Mouse (Mus musculus): ENCODE measurements around the gene Apbb1ip.

The Apbb1ip gene

DNA sequence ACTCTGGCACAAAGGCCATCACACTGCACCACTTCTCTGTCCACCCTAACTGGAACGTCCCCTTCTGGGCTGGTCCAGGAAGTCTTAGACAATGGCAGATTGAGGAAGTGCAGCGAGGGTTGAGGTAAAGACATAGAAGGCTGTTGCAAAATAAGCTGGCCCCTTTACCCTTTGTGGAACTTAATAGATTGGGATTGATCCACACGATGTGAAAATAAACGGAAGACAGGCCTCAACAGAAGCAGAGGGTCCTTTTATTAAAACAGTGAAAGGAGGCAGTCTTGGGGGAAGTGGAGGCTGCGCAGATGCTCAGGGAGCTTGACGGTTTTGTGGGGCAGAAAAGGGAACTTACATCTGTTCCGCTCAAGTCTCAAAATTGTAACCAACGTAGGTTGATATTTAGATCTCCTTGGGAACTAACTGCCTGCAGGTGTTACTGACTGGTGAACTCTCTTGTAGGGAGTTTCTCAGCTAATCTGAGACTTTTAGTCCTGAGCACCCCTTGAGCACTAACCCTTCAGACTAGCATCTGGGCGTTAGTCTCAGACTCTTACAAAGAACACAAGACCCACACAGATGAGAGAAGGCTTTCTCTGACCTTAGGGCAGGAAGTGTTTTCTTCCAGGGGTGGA, at the start of gene Apbb1ip:
Apbb1ip (plus strand) TSS at position 546 of the 632 bp plus-strand sequence.
- DNase-seq (ENCODE audit: low spot score in 2 of 2): peak; percentile 12 to 33

DNA sequence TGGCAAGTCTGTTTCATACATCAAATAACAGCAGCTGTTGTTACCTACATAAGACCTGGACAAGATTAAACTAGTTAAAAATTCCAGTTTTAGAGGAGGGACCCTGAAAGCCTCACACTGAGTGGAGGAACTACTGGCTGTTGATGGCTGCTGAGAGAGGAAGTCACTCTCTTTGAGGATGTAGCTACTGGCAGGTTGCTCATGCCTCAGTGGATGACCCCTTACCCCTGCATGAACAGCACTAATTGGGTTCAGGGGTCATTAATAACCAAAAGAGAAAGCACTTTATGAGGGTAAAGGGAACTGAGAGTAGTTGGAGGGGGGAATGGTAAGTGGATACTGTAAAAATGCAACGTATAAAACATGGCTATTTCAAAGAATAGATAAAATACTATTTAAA, 46.8 kb upstream of the Apbb1ip start:
- no peak for DNase-seq (ENCODE audit: low spot score in 2 of 2)

DNA sequence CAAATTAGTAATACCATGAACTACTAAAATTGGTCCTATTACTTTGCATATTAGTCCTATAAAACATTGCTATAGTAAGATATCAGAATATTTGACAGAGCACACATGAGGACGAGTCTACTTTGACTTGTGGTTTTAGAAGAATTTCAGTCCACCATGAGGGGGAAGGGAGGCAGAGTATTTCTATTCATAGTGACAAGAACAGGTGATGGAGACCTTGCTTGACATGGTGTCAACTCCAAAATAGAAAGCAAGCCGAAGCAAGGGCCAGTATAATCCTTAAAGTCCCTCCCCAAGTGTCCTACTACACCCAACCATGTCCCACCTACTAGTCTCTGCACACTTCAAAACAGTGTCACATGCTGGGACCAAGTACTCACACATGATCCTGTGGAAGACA, 37.8 kb upstream of the Apbb1ip start:
- DNase-seq (ENCODE audit: low spot score in 2 of 2): no peak

DNA sequence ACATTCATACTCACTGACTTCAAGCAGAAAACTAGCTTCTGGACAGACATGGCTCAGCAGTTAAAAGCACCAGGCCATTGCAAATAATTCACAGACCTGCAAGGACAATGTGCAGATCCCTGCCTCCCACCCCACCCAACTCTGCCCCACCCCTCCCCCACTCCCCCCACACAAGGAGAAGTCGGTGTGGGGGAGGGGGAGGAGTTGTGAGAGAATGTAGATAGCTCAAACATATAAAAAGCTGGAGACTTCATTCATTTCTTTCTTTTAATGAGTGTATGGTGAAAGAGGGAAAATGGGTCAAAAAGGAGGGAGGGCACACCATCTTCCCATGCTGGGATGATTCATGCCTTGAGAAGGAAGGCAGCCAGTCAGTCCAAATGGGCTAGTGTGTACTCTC, 34.5 kb upstream of the Apbb1ip start:
- DNase-seq (ENCODE audit: low spot score in 2 of 2): no peak

DNA sequence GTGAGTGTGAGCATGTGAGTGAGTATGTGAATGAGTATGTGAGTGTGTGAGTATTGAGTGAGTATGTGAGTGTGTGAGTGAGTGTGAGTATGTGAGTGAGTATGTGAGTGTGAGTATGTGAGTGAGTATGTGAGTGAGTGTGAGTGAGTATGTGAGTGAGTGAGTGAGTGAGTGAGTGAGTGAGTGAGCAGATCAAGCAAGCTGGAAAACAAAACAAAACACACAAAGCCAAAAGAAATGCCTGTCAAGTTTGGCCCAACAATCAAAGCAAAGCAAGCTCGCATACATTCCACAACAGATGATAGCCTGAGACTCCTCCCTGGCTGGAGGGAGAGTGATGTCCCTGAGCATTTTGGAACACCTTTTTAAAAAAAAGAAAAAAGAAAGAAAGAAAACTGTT, 33.5 kb upstream of the Apbb1ip start:
- no peak for DNase-seq (ENCODE audit: low spot score in 2 of 2)

DNA sequence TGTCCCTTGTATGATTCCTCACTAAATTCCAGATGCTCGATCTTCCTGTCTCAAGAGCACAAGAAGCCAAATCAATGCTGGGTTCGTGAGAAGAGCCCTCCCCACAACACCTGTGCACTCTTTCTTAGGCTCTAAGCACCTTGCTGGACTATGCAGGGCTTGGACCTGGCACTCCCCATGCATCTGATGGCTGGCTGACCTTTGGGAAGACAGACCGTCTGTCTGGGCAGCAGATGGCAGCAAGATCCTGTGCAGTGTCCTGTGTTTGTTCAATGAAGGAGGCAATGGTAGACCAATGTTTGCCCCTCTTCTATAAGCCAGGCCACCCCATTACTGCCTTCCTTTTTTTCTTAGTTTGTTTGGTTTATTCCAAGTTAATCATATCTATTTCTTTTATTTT, 32.7 kb upstream of the Apbb1ip start:
- no peak for DNase-seq (ENCODE audit: low spot score in 2 of 2)

DNA sequence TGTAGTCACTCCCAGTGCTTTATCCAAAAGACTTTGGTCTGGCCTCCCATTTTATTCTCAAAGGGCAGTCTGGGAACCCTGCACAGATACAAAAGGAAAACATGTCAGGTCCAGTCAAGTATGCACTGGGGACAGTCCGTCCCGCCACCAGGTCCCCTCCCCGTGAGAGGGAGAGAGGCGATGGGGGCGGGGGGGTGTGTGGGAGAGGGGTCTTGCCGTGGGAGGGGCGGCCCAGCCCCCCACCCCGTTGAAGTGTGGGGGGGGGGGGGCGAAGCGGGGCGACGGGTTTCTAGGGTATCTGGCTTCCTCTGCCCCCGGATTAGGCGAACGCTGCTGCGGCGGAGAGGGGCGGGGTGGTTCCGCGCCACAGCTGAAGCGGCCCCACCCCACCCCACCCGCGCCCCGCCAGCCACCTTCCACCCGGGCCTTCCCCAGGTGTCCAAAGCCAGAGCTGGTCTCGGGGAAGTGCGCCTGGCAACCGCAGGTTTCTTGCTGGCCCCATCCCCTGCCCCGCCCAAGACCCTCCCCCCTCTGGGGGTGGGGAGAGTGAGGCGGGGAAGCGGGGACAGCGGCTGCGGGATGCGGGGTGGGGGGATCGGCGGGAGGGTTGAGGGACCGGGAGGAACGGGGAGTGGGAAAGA, 29.7 kb upstream of the Apbb1ip start:
- DNase-seq (ENCODE audit: low spot score in 2 of 2): peak; percentile 15 to 23

DNA sequence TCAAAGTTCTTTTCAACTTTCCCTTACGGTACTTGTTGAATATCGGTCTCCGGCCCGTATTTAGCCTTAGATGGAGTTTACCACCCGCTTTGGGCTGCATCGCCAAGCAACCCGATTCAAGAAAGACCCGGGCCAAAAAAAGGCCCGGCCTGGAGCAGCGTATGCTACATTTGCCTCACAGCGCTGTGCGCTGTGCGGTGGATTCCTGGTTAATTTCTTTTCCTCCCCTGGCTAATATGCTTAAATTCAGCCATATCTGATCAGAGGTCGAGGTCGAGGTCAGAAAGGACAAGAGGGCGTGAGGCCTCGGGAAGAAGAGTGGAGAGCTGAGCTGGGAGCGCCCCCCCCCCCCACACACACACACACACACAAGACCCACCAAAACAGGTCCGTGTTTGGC, 29.0 kb upstream of the Apbb1ip start:
- no peak for DNase-seq (ENCODE audit: low spot score in 2 of 2)

DNA sequence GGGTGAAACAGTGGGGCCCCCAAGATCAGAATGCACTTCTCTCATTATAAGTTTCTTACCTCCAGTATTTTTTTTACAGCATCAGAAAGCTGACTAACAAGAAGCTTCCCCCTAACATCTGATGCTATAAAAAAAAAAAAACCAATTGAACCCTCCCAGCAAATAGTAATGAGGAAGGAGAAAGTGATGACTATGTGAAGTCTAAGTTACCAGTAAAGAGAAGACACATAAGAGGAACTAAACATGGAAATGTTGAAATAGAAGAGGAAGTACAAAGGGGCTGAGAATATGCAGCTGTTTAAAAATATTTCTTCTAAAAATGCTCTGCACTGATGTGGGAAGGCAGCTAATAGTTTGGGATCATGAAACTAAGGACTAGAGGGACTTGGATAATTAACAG, 27.1 kb upstream of the Apbb1ip start:
- no peak for DNase-seq (ENCODE audit: low spot score in 2 of 2)

DNA sequence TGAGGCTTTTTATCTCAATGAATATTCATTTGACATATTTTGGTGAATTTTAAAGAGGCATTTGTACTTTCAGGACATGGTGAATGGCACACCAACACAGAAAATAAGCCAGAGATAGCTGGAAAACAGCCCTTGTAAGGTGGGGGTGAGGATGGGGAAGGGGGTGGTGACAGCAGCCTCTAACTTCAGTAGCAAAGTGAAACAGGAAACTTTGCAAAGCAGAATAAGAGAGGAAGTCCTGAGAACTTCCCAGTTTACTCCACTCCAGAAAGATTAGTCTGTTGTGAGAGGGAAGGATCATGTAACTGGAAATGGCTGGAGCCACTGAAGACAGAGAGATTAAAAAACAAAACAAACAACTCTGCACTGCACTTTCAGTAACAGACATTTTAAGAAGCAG, 26.0 kb upstream of the Apbb1ip start:
- DNase-seq (ENCODE audit: low spot score in 2 of 2): no peak

DNA sequence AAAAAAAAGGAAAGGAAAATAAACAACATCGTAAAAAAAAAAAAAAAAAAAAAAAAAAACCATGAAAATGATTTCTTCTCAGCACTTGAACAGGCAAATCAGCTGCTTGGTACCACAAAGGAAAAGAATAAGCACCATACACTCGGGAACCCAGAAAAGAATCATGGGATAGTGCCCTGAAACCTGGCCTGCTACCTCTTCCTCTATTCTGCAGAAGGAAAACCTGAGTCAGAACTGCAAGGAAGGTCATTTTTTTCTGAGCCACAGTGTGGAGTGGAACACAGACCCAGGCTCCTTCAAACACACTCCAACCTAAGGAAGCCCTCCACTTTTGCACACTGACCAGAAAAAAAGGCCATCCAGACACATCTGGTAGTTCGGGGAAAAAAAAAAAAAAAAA, 24.1 kb upstream of the Apbb1ip start:
- no peak for DNase-seq (ENCODE audit: low spot score in 2 of 2)

DNA sequence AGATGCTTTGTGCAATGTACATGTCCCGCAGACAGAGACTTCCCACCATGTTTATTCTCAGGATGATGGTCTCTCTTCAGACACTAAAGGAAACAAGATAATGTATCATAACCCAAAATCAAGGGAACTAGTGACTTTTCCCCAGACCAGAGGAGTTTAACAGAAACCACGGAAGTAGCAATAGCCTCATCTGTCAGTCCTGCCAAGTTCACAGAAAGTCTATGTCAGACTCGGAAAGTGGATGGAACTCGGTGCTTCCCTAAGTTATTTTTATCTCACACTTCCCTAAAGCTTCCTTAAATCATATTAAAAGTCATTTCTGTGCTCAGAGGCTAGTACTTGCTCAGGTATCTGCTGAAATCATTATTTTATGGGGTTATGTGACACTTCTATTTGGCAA, 21.4 kb upstream of the Apbb1ip start:
- DNase-seq (ENCODE audit: low spot score in 2 of 2): no peak

DNA sequence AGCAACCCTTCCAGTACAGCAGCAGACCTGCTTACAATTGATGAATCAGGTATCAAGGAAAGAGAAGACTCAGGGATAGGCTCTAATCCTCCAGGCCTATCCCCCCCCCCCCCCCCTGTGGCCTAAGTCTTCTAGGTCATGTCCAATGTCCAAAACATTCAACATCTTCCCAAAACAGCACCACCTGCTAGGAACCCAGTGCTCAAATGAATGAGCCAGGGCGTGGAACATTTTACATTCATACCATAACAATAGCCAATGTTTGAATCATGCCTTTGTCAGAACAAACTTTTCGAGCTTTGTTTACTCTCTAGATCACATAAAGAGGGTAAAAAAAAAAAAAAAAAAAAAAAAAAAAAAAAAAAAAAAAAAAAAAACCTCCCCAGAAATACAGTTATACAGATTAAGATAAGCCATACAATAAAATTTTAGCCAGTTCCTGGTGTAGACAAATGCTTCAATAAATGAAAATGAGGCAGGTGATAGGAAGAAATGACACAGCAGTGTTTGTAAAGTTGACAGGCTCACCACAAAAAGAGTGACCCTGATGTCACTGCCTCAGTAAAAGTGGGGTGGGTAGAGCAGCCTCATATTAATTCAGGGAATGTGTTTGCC, 20.3 kb upstream of the Apbb1ip start:
- no peak for DNase-seq (ENCODE audit: low spot score in 2 of 2)

DNA sequence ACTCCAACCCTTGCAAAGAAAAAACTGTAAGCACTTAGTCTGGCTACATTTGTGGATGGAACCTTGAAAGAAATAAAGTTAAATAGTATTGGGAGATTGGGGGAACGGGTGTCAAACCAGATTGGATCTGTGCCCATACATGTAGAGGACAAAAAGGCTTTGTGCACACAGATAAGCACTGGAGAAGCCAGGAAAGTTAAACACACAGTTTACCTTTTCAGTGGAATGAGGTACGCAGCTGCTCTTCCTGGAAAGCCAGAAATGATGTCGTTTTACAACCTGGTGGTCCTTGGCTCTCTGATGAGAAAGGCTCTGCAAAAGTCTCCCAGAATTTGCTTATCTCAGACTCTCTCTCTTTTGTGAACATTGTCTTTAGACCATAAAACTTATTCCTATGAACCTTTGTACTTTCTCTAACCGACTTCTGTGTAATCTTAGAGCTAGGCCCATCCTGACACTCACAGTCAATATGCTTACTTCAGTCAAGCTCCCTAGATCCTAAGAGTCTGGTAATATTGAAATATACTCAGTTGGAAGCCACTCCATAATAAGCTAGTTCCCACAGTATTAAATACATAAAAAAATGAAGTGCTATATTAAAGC, 19.6 kb upstream of the Apbb1ip start:
- no peak for DNase-seq (ENCODE audit: low spot score in 2 of 2)

DNA sequence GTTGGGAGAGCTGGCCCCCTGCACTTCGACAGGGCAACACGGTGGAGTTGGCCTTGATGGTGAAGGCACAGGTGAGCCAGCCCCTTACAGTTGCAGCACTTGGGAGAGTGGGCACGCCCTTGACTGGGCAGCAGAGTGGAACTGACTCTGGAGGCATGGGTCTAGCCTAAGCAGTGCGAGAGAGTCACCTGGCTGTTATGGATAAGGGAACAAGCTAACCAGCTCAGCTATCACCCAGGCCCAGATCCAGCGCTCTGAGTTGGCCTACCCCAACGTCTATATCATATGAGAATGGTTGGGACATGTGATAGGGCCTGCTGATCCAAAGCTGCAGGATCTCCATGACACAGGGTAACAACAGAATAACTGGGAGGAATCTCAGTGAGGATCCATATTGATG, 18.3 kb upstream of the Apbb1ip start:
- DNase-seq (ENCODE audit: low spot score in 2 of 2): no peak

DNA sequence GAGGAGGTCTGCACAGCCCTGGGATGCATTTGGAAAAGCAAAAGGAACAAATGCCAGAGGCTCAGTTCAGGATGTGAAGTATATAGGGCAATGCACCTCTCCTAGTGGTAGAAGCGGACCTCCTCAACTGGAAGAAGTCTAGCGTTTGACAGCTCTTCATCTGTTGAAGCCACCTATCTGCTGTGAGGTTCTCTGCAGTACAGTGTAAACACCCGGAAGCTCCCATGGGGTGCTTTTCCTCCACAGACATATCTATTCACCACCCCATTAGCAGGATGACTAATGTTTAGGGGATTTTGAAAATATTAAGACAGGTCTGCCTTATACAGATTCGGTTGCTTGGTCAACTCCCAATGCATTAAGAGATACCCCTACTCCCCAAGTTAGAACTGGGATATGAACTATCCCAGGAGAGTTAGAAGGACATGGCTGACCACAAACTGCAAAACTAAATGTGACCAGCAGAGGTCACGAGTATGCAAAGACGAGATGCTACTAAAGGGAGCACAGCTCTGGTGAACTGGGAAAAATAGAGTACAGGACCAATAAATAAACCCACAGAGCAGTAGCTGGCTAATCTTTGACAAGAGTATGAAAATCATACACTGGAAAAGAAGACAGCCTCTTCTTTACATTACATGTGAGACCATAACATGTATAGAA, 15.5 kb upstream of the Apbb1ip start:
- DNase-seq (ENCODE audit: low spot score in 2 of 2): peak; percentile 24 to 72

DNA sequence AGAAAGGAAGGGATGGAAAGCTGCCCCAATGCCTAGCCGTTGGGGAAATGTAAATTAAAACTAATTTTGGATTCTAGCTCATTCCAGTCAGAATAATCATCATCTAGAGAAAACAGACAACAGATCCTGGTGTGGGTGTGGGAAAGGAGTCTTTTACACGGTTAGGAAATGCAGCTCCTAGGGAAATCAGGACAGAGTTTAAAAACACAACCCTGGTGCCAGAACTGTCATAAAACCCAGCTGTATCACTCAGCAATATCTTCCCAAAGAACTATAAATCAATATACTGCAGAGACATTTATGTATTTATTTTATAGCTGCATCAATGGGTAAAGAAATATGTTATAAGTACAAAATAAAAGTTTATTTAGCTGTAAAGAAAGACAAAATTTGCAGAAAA, 13.4 kb upstream of the Apbb1ip start:
- DNase-seq (ENCODE audit: low spot score in 2 of 2): no peak

DNA sequence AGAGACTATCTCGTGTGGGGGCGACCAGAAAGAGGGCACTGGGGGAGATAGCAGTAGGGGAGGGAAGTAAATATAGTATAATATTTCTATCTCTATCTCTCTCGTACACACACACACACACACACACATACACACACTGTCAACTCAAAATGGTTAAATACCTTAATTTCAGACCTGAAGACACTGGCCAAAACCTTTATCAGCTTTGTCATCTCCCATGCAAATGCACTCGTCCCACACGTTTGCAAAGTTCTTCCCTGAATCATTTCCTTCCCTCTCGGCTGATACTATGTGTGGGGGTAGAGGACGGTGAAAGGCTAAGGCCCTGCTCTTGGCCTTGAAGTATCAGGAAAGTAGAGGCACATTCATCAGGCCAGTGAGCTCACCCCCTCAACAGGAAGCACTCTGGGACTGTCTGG, 12.8 kb upstream of the Apbb1ip start:
- DNase-seq (ENCODE audit: low spot score in 2 of 2): no peak

DNA sequence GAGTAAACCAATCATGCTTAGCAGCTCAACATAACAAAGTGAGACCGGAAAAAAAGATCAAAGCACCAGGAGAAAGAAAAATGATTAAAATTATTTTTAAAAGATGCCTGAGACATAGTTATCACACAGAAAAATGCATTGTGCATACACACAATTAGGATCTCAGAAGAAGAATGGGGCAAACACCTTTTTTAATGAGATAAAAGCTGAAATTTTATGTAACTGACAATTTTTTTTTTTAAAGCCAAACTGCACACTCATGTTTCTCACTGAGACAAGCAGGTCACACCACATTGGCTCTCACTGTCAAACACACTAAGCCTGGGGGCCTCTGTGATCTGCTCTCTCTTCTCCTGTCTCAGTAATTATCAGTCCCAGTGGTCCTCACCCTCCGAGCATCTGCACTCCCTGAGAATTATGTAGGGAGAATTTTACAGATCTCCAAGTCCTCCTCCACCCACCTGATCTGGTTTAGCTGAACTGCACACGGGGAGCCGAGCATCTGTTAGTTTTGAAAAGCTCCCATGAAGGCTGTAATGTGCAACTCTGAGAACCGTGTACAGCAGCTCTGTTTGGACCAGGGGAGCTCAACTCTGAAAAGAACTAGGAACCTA, 9.0 kb upstream of the Apbb1ip start:
- no peak for DNase-seq (ENCODE audit: low spot score in 2 of 2)

DNA sequence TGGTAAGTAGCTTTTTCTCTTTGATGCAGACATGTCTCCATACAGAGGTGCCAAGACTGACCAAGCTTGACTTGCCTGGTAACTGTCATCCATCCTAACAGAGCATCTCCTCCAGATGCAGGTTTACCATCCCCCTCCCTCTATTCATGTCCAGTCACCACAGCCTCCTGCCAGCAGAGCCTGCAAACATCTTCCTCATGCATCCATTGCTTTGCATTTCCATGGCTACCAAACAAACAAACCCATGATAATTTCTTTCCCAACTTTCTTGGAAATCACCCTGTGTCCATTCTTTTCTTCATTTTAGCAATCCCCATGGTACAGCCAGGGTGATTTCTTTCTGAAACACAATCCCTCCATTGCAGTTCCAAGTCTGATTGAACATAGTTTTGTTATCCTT, 2.6 kb upstream of the Apbb1ip start:
- no peak for DNase-seq (ENCODE audit: low spot score in 2 of 2)

DNA sequence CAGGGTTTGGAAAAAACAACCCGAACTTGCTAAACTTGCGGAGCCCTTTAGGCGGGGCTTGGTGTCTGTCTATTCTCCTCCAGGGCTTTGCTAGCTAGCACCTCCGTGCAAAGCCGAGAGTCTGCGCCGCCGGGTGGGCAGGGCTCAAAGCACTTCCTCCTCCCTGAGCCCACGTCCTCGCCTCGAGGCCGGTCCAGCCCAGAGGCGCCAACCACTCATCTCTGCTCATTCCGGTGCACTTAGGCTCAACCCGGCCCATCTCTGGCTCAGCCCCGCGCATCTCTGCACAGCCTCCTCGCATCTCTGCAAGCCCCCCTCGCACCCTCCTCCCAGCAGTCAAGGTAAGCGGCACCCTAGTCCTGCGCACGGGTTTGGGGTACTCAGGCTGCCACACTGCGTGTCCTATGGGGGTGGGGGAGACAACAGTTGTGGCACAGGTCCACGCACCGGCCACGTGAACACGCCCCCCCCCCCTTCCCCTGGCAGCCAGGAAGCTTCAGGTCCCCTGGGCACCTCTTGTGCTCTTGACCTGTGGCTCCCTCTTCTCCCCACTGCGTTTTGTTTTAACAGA, 372 bp downstream of the Apbb1ip start:
- peak; percentile 72 to 77 for DNase-seq (ENCODE audit: low spot score in 2 of 2)

DNA sequence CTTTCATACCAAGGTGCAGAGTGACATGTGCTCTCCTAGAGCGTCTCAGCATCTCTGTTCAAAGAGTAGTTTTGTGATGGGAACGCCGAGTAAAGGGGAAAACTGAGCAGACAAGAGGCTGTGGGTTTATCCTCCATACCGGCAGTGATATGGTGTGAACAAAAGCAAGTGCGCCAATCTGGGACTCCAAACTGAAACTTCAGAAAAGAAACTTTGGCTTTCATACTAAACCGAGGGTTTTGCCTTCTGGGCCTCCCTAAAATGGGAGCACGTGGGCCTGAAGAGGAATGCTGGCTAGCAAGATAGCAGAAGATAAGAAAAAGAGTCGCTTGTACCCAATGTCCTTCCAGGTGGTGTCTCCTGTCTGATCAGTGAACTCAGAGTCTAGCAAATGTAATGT, 1.3 kb downstream of the Apbb1ip start:
- no peak for DNase-seq (ENCODE audit: low spot score in 2 of 2)

Measured in spleen, postnatal 14 days (tissue).